Mouse (Mus musculus): ENCODE results near the gene Snd1. TPM values are rescaled to one million over a fixed set of nuclear protein-coding genes. Genes with fewer than 3 reads are reported as not detected.

The Snd1 gene
- total RNA-seq, 2 experiments from 2014 or later: 113 to 115 TPM

GRCm38 (mm10) chr6:28685745-28686144 is 210.8 kb downstream of the Snd1 start:
- no peak for DNase-seq (ENCODE audit: extremely low spot score in 1 of 2, low spot score in 1 of 2)

DNA sequence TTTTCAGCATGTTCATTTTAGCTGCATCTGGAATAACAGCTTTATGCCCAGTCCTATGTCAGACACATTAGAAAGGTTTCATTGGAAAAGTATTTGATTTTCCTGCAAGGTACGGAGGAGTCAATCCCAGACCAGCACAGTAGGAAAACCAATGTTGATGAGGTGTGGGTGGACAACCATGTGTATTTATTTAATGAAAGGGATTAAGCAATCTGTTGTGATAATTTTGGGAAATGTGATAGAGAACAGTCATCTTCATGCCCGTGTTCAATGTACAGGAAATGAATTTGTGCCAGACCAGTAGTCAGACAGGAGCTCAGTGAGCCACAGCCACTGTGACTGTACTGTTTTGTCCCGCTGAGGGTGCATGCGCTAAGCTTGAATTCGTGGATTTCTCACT is 212.8 kb downstream of the Snd1 start:
- no peak for DNase-seq (ENCODE audit: extremely low spot score in 1 of 2, low spot score in 1 of 2)

DNA sequence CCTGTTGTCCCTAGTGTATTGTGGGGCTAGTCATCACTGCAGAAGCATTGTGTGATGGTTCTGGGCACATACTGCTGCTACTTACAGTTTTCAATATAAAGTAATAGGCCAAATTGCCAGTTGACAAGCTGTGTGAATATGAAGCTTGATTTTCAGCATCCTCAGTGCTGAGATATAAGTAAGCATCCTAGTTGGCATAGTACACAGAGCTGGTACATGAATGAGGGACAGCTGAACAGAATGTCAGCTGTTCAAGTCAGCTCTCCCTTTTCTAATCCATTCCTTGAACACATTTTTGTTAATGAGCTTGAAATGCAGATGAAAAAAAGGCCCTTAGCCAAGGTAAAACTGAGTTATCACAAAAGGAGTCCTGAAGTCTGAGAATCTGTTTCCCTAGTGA is 217.7 kb downstream of the Snd1 start:
- no peak for DNase-seq (ENCODE audit: extremely low spot score in 1 of 2, low spot score in 1 of 2)

- no peak for DNase-seq (ENCODE audit: extremely low spot score in 1 of 2, low spot score in 1 of 2)
Observed at GRCm38 (mm10) chr6:28697214-28697613, 222.3 kb downstream of the Snd1 start.

- DNase-seq (ENCODE audit: extremely low spot score in 1 of 2, low spot score in 1 of 2): no peak
Observed at GRCm38 (mm10) chr6:28704612-28705011, 229.7 kb downstream of the Snd1 start.

DNA sequence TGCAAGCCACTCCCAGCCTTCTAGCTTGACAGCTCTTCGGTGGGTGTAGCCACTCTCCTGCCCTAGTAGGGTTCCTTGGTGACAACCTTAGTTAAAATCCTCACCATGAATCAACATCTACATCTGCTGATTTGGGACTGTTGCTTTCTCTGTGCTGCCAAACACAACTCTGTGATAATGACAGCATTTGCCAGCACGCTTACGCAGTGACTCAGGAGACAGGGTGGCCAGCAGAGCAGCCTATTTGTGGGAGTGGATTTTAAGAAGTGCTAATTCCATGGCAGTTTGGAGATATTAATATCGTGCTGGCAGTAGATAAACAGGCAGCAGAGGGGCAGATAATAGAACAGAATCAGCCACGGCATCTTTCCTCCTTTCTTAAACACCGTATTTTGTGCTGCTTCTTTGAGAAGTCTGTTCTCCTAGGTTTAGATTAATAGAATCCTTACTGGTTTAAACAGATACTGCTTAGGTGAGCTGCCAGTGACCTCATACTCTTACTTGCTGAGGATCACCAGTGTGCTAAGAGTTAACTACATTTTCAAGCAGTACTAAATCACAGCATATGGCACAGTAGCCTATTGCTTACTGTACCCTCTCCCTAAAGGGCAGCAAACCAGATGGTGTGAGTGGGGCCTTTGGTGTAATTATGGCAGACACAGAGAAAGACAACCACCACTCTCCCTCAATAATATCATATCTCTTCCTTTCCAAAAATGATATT is 230.6 kb downstream of the Snd1 start:
- DNase-seq (ENCODE audit: extremely low spot score in 1 of 2, low spot score in 1 of 2): peak in 1 of 2 experiments; percentile 38

DNA sequence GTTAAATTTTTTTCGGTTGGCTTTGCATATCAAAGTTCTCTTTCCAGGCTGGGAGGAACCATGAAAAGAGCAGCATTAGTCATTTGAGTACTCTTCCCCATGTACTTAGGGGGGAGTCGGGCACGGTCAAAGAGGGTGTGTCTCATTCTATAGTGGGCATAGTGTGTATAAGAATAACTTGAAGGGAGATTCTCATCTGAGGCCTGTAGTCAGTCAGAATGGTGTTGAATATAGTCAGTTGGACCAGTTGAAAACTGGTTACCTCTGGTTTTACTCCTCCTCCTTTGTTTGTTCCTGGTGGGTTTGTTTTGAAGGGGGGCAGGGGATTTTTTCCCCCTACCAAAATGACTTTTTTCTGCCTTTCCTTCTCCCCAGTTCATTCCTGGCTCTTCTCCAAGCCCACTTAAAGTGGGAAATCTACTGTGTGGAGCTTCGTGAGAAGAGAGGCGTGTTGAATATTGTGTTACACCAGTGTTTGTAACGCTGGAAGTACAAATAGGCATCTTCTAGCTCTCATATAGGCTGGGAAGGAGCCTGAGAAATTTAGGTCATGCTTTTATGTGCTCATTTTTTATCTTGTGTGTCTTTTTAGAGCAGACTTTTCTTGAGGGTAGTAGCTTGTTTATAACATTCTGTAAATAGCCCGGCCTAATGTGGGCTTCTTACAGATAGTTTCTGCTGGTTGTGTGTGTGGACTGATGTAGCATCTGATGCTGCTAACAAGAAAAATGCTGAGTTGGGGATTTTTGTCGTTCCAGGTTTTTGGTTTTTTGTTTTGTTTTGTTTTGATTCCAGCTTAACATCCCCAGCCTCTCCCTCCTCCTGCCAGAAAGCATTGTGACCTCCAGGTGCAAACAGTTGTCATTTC is 231.4 kb downstream of the Snd1 start:
- no peak for DNase-seq (ENCODE audit: extremely low spot score in 1 of 2, low spot score in 1 of 2)

- no peak for DNase-seq (ENCODE audit: extremely low spot score in 1 of 2, low spot score in 1 of 2)
Observed at GRCm38 (mm10) chr6:28706976-28707592, 232.1 kb downstream of the Snd1 start.

DNA sequence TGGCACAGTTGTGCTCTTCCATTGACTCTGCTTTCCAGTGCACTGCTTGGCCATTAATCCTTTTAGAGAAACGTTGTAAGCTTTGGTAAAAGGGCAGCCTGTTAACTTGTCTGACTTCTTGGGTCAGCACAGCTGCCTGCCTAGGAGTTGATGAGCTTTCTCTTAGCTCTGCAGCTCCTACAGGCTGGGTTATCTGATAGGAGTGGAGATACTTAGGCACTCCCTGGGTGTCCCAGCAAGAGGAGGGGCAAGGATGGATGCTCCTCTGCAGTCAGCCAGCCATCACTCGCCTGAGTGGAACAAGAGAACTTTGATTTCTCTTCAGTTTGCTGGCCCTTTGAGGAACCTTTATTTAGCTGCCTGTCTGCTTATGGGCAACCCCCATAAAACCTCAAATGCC is 235.1 kb downstream of the Snd1 start:
- DNase-seq (ENCODE audit: extremely low spot score in 1 of 2, low spot score in 1 of 2): no peak

GRCm38 (mm10) chr6:28717203-28717844 is 242.4 kb downstream of the Snd1 start:
- no peak for DNase-seq (ENCODE audit: extremely low spot score in 1 of 2, low spot score in 1 of 2)

DNA sequence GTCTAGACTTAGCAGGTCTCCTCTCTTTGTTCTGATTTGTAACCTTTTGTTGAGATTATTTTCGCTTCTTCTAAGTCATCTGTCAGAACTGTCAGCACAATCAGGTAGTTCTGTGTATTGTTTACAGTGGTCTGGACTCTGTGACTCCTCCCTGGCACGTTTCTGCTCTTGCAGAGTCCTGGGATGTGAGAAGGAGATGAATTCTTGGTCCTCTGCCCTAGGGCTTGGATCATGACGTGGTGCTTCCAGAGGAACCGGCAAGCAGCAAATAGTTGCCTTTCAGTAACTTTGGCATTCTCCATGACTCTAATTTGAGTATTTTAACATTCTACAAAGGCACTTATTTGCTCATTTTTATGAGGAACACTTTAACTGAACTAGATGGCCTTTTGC is 242.9 kb downstream of the Snd1 start:
- DNase-seq (ENCODE audit: extremely low spot score in 1 of 2, low spot score in 1 of 2): no peak

DNA sequence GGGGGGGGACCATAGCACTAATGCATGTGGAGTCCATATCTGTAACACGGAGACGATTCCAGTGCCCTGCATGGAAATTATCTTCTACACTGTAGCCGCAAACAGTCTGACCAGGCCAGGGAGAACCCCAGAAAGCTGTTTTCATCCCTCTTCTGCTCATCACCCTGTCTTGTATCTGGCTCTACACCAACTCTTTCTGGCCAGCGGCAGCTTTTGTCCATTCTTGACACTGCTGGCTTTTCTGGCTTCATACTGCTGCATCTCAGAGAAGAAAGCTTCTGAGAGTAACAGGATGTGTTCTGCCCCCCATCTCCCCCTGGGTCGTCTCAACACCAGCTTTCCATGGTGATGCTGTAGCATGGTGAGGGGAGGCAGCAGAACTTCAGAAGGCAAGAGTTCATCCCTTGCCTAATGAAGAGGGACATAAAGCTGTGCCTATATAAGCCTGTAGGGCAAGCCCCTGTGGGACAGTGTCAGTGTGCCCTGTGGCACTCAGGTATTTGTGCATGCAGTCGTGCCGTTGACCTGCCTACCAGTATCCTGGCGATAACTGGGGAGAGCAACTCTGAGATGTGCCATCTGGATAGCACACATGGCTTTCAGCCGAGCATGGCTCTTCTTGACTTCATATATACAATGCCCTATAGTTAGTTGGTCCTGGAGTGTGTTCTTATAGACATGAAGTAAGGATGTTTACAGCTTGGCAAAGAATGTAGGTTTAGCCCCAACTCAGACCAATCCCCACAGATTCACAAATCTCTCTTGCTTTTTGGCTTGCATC is 245.6 kb downstream of the Snd1 start:
- no peak for DNase-seq (ENCODE audit: extremely low spot score in 1 of 2, low spot score in 1 of 2)

DNA sequence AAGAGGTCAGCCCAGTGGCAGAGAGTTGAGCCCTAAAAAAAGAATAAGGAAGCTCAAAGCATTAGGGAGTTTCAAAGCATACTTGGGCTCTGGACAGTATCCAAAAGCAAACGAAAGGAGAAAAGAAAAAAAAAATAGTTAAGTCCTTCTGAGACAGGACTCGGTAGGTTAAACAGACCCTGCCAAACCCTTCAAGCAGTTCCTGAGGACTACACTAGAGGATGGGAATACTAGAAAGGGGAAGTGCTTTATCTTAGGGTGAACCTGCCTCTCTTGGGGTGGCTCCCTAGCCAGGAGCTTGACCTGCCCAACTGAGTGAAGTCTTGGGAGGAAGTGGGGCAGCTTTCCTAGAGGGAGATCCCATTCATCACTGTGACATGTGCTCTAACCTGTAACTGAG is 248.1 kb downstream of the Snd1 start:
- no peak for DNase-seq (ENCODE audit: extremely low spot score in 1 of 2, low spot score in 1 of 2)

DNA sequence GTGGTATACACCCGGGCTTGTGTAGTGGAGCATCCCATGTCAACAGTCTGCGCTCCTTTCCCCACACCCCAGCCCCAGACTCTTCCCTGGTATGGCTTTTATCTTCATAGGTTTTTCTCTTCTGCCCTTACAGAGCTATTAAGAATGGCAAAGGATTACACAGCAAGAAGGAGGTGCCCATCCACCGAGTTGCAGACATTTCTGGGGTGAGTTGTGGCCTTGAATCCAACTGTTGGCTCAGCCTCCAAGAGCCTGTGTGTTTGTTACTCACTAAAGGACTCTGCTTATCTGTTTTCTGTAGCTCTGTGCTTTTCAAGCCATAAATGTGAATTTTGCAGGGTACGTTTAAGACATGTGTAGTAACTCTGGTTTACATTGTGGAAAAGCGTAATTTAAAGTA is 249.8 kb downstream of the Snd1 start:
- DNase-seq (ENCODE audit: extremely low spot score in 1 of 2, low spot score in 1 of 2): no peak

- no peak for DNase-seq (ENCODE audit: extremely low spot score in 1 of 2, low spot score in 1 of 2)
Observed at GRCm38 (mm10) chr6:28729236-28729635, 254.3 kb downstream of the Snd1 start.

- no peak for DNase-seq (ENCODE audit: extremely low spot score in 1 of 2, low spot score in 1 of 2)
Observed at GRCm38 (mm10) chr6:28729649-28730048, 254.7 kb downstream of the Snd1 start.

DNA sequence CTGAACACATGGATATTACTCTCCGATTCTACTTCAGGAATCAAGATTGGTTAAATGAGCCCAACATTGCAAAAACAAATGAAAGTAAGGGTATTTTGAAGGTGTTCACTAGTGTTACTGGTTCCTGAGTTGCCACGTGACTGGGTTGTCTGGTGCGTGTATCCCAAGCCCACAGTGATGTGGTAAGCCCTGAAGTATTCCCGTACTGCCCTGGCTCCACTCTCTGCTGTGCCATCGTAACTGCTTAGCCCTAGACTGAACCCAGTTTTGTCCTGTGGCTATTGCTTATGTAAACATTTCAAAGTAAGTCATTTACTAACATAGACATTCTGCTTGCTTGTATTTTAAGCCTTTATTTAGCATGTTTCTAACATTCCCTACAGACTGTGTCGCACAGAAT is 256.3 kb downstream of the Snd1 start:
- no peak for DNase-seq (ENCODE audit: extremely low spot score in 1 of 2, low spot score in 1 of 2)

GRCm38 (mm10) chr6:28733884-28734647 is 259.1 kb downstream of the Snd1 start:
- no peak for DNase-seq (ENCODE audit: extremely low spot score in 1 of 2, low spot score in 1 of 2)

- DNase-seq (ENCODE audit: extremely low spot score in 1 of 2, low spot score in 1 of 2): no peak
Observed at GRCm38 (mm10) chr6:28735116-28735515, 260.2 kb downstream of the Snd1 start.

Data from layer of hippocampus, postnatal 25 days (tissue).